Comparison of ENCODE assay signal across 9 mouse cellular contexts in the genomic region with DNA sequence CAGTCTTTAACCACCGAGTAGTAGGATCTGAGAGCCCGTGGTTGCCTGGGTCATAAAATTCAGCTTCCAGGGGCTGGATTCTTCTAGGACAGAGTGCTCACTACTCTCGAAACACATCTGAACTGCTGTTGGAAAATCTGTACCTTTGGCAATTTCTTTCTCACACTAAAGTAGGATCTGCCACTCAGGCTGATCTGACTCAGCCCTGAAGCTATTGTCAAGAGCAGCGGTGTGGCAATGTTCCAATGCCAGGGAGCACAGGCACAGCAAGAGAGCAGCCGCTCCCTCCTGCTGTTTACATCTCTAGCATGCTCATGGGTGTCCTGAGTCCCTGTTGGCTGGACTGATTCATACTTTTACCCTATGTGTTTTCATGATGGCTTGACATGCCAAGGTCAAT.
A peak's percentile ranks its signal among the peaks of the same experiment; 100 is the strongest.
DNase-seq lines count a peak whose midpoint lies in the region; ATAC-seq and TF ChIP-seq lines count a peak whose summit lies in the region.
"Had no signal": no experiment of that assay in that cellular context is flagged by ENCODE, and none has a peak within 500 bp of the region (broad histone marks: within the 10 kb centered on the region; RNA-seq: fewer than 3 reads in every experiment).

No protein-coding gene starts in this region.

- no peak for DNase-seq in midbrain, embryonic 10.5 days (ENCODE audit: low spot score)
- peak; percentile 89 to 90 for DNase-seq in adrenal gland, postnatal 36 days
- no peak for DNase-seq in heart, postnatal 0 days (ENCODE audit: low spot score)
- no peak for DNase-seq in right cerebral cortex, postnatal 4 days
- DNase-seq in spleen, postnatal 10 days (ENCODE audit: low spot score in 2 of 2) = no peak
- no peak for DNase-seq in spleen, postnatal 14 days (ENCODE audit: low spot score in 2 of 2)

- ATAC-seq in midbrain, embryonic 13.5 days = no peak
- no peak for ATAC-seq in heart, postnatal 0 days (ENCODE audit: insufficient read depth, low read depth)

- 82% methylated on average over 5 of the region's 5 CpGs for WGBS in midbrain, embryonic 10.5 days
- WGBS in midbrain, embryonic 13.5 days = 81% methylated on average over 5 of the region's 5 CpGs
- 38% methylated on average over 5 of the region's 5 CpGs for WGBS in heart, postnatal 0 days

- H3K9me3 ChIP-seq in midbrain, embryonic 10.5 days (replicated peaks) = no peaks in the 10 kb centered on the region
- H3K9me3 ChIP-seq in midbrain, embryonic 13.5 days = no peaks in the 10 kb centered on the region
- H3K9me3 ChIP-seq in heart, postnatal 0 days (replicated peaks; ENCODE audit: control insufficient read depth, low read length) = no peaks in the 10 kb centered on the region
- H3K9me3 ChIP-seq: megakaryocyte, embryonic 14.5 days had no signal

- no peak overlapping the region for H3ac ChIP-seq in myocyte (ENCODE audit: control insufficient read depth, insufficient read length)

- H3K79me2 ChIP-seq in myocyte (ENCODE audit: control insufficient read depth, insufficient read depth) = no peaks in the 10 kb centered on the region

- 0 out of 2 replicates have a peak, but pooled peaks cover 4% of the 10 kb centered on the region for H3K27me3 ChIP-seq in midbrain, embryonic 10.5 days (ENCODE audit: low read depth, poor library complexity, severe bottlenecking)
- no peaks in the 10 kb centered on the region for H3K27me3 ChIP-seq in midbrain, embryonic 13.5 days
- no peaks in the 10 kb centered on the region for H3K27me3 ChIP-seq in heart, postnatal 0 days (ENCODE audit: control insufficient read depth, insufficient read depth, low read length)
- no peaks in the 10 kb centered on the region for H3K27me3 ChIP-seq in myocyte (ENCODE audit: control insufficient read depth, insufficient read depth, insufficient read length)

- H3K4me2 ChIP-seq in midbrain, embryonic 13.5 days (replicated peaks) = no peak overlapping the region
- no peak overlapping the region for H3K4me2 ChIP-seq in heart, postnatal 0 days (ENCODE audit: low read depth, low read length)
- peak overlapping the region; percentile 79 for H3K4me2 ChIP-seq in myocyte (ENCODE audit: low read depth)

- H3K9ac ChIP-seq in midbrain, embryonic 13.5 days (replicated peaks) = no peak overlapping the region
- peak overlapping the region; percentile 18; the same call in 1 of the 2 replicates for H3K9ac ChIP-seq in heart, postnatal 0 days (replicated peaks; ENCODE audit: low read depth, low read length)

- TF ChIP-seq POLR2A in myocyte (IDR thresholded peaks at IDR 0.05; ENCODE audit: insufficient read length, low read depth) = no peak

- peak overlapping the region; percentile 56 for H3K27ac ChIP-seq in midbrain, embryonic 10.5 days (replicated peaks)
- H3K27ac ChIP-seq in midbrain, embryonic 13.5 days = no peak overlapping the region
- H3K27ac ChIP-seq in heart, postnatal 0 days (ENCODE audit: low read depth) = peak overlapping the region; percentile 98

- H3K4me1 ChIP-seq in midbrain, embryonic 10.5 days = peaks cover 71% of the 10 kb centered on the region
- peaks cover 45% of the 10 kb centered on the region for H3K4me1 ChIP-seq in midbrain, embryonic 13.5 days (replicated peaks)
- H3K4me1 ChIP-seq in heart, postnatal 0 days (ENCODE audit: control insufficient read depth, insufficient read depth) = peaks cover 54% of the 10 kb centered on the region

- no peak for TF ChIP-seq CTCF in heart, postnatal 0 days (IDR thresholded peaks at IDR 0.05; ENCODE audit: low read depth)

- no peak overlapping the region for H3K4me3 ChIP-seq in midbrain, embryonic 10.5 days
- H3K4me3 ChIP-seq in midbrain, embryonic 13.5 days (replicated peaks) = no peak overlapping the region
- no peak overlapping the region for H3K4me3 ChIP-seq in heart, postnatal 0 days (ENCODE audit: low read depth, low read length)
- H3K4me3 ChIP-seq in myocyte = no peak overlapping the region
- H3K4me3 ChIP-seq: megakaryocyte, embryonic 14.5 days had no signal

- no peak for TF ChIP-seq EP300 in heart, postnatal 0 days (IDR thresholded peaks at IDR 0.05; ENCODE audit: low read depth)

- no peaks in the 10 kb centered on the region for H3K36me3 ChIP-seq in midbrain, embryonic 10.5 days
- H3K36me3 ChIP-seq in midbrain, embryonic 13.5 days = no peaks in the 10 kb centered on the region
- no peaks in the 10 kb centered on the region for H3K36me3 ChIP-seq in heart, postnatal 0 days (replicated peaks; ENCODE audit: control insufficient read depth, insufficient read depth, low read length)
- H3K36me3 ChIP-seq in myocyte (ENCODE audit: control insufficient read depth, insufficient read depth) = no peaks in the 10 kb centered on the region

TF ChIP-seq in myocyte, 11 proteins besides CTCF, POLR2A, EP300 and RAD21:
- TF ChIP-seq TCF12 (IDR thresholded peaks at IDR 0.05; ENCODE audit: insufficient read depth, poor library complexity, severe bottlenecking) = no peak
- TF ChIP-seq MYOD1 (IDR thresholded peaks at IDR 0.05; ENCODE audit: control insufficient read depth in 1 of 3, insufficient read length in 2 of 3, low read depth in 2 of 3) = peak in 2 of 3 experiments; percentile 52 to 81
- no peak for TF ChIP-seq CEBPB (IDR thresholded peaks at IDR 0.05; ENCODE audit: insufficient read depth, poor library complexity, severe bottlenecking)
- peak in 2 of 3 experiments; percentile 14 to 70 for TF ChIP-seq MYOG (IDR thresholded peaks at IDR 0.05; ENCODE audit: control insufficient read depth in 1 of 3, insufficient read depth in 1 of 3, insufficient read length in 2 of 3, low read depth in 2 of 3)
TF ChIP-seq in myocyte: peak in this region for 2.

Comparison
In these comparisons a context has a peak if more than half of its experiments do, and no peak if none do; other contexts are left out.
1. DNase-seq: peak in adrenal gland, postnatal 36 days (2 of 2); none in midbrain, embryonic 10.5 days (single experiment), heart, postnatal 0 days (single experiment), right cerebral cortex, postnatal 4 days (single experiment), spleen, postnatal 10 days (0 of 2) and spleen, postnatal 14 days (0 of 2).